Mouse (Mus musculus) ES-E14 (cell line): Measurements from ENCODE around the gene Ptprcap.

Experiments used
- CHD2 ChIP-seq: IDR thresholded peaks from 2 replicates; pipeline ENCODE4 v1.6.1; 2014; ENCODE audit warnings: mild to moderate bottlenecking, low read depth, low read length, inconsistent platforms
- HCFC1 ChIP-seq: IDR thresholded peaks from 2 replicates; pipeline ENCODE4 v1.6.1; 2012; ENCODE audit warnings: low read length, inconsistent platforms, borderline replicate concordance; ENCODE audit not compliant: insufficient read depth
- MAFK ChIP-seq: IDR thresholded peaks from 2 replicates; pipeline ENCODE4 v1.6.1; 2014; ENCODE audit warnings: mild to moderate bottlenecking, low read depth, low read length, inconsistent platforms; ENCODE audit not compliant: insufficient read depth
- ZC3H11A ChIP-seq: IDR thresholded peaks from 2 replicates; pipeline ENCODE4 v1.6.1; 2012; ENCODE audit warnings: low read depth, mild to moderate bottlenecking, inconsistent platforms, low read length, borderline replicate concordance
- ZNF384 ChIP-seq: IDR thresholded peaks from 2 replicates; pipeline ENCODE4 v1.6.1; 2012; ENCODE audit warnings: low read depth, low read length, inconsistent platforms

DNA sequence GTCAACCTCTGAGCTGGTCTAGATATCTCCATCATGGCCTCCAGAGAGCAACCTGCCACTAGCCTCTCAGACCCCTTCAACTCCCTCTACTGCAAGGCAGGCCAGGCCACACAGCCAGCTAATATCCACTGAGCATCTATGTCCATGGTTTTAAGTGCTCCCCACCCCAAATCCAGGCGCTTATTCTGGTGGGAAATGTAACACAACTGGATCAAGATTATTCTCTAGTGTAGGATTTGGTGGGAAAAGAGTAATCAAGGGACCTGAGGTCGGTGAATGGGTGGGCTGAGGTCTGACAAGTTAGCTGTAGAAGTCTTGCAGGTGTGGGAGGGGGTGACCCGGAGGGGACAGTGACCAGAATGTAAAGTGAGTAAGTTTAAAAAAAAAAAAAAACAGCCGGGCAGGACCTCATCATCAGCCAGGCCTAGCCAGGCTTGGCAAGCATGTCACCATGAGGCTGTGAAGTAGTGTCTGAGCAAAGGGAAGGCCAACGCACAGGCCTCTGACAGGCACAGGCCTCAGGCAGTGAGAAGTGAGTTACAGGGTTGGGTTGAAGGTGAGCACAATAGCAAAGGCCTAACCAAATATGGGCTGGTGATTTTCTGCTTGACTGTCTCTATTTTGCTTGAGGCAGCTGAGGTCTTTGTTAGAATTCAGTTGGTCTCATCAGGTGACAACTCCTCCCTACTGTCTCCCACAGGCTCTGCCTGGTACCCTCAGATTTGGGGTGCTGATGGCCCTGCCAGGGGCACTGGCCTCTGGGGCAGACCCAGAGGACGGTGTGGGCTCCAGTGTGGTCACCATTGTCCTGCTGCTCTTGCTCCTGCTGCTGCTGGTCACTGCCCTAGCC is 2.0 kb downstream of the Ptprcap start:
- no peak for TF ChIP-seq ZNF384
- TF ChIP-seq ZC3H11A = no peak
- TF ChIP-seq HCFC1 = no peak
- no peak for TF ChIP-seq CHD2
- no peak for TF ChIP-seq MAFK
